Mouse (Mus musculus) kidney, adult 2 months (tissue): ENCODE results near the gene Haghl.

Source experiments
- CTCF ChIP-seq: fragments of 200-500 bp; conservative IDR thresholded peaks from 2 replicates; pipeline ENCODE4 v1.5.1; 2011; ENCODE audit warnings: low read depth, mild to moderate bottlenecking, control low read depth, low read length, moderate library complexity, mixed read lengths; ENCODE audit not compliant: insufficient read depth, insufficient read length
- POLR2A ChIP-seq: fragments of 200-500 bp; IDR thresholded peaks from one replicate; pipeline ENCODE4 v1.6.1; 2011; ENCODE audit warnings: low read depth, low read length, control low read depth

GRCm38 (mm10) chr17:25808028-25808427 lies 22.6 kb upstream of the Haghl start:
- no peak for TF ChIP-seq POLR2A
- no peak for TF ChIP-seq CTCF
